Mouse (Mus musculus): ENCODE results near the gene H6pd.

Gene H6pd

GRCm38 (mm10) chr4:149933519-149934245, 75.1 kb downstream of the H6pd start:
- H3K27me3 ChIP-seq (ENCODE audit: insufficient read depth, low read length), result peaks cover 6% of the 10 kb centered on the region; the same call in 1 of the 2 replicates
- no peak overlapping the region for H3K4me3 ChIP-seq (replicated peaks; ENCODE audit: low read length)
- peaks cover 51% of the 10 kb centered on the region for H3K4me1 ChIP-seq (replicated peaks; ENCODE audit: low read depth, low read length)
- H3K9me3 ChIP-seq (ENCODE audit: low read length), result peaks cover 9% of the 10 kb centered on the region
- H3K36me3 ChIP-seq (ENCODE audit: insufficient read depth, low read length), result no peaks in the 10 kb centered on the region
- no peak for TF ChIP-seq NANOG (IDR thresholded peaks at IDR 0.05; ENCODE audit: borderline replicate concordance, low read length)
- TF ChIP-seq CTCF (conservative IDR thresholded peaks at IDR 0.05; ENCODE audit: low read length), result no peak
- TF ChIP-seq POU5F1 (IDR thresholded peaks at IDR 0.05; ENCODE audit: borderline replicate concordance, low read length), result no peak

- TF ChIP-seq NANOG (IDR thresholded peaks at IDR 0.05; ENCODE audit: borderline replicate concordance, low read length) (no peak), POU5F1 (IDR thresholded peaks at IDR 0.05; ENCODE audit: borderline replicate concordance, low read length) (no peak), CTCF (conservative IDR thresholded peaks at IDR 0.05; ENCODE audit: low read length) (no peak)
- peaks cover 6% of the 10 kb centered on the region; the same call in 1 of the 2 replicates for H3K27me3 ChIP-seq (ENCODE audit: insufficient read depth, low read length)
- H3K9me3 ChIP-seq (ENCODE audit: low read length), result peaks cover 9% of the 10 kb centered on the region
- H3K36me3 ChIP-seq (ENCODE audit: insufficient read depth, low read length), result no peaks in the 10 kb centered on the region
- H3K4me1 ChIP-seq (replicated peaks; ENCODE audit: low read depth, low read length), result peaks cover 45% of the 10 kb centered on the region
- H3K4me3 ChIP-seq (replicated peaks; ENCODE audit: low read length), result no peak overlapping the region
These were observed 75.8 kb downstream of the H6pd start for GRCm38 (mm10) chr4:149933025-149933424.

- Histone ChIP-seq H3K9me3 (ENCODE audit: low read length) (peaks cover 9% of the 10 kb centered on the region), H3K4me1 (replicated peaks; ENCODE audit: low read depth, low read length) (peaks cover 38% of the 10 kb centered on the region), H3K27me3 (ENCODE audit: insufficient read depth, low read length) (peaks cover 6% of the 10 kb centered on the region; the same call in 1 of the 2 replicates), H3K4me3 (replicated peaks; ENCODE audit: low read length) (no peak overlapping the region), H3K36me3 (ENCODE audit: insufficient read depth, low read length) (0 out of 2 replicates have a peak, but pooled peaks cover 5% of the 10 kb centered on the region)
- TF ChIP-seq CTCF (conservative IDR thresholded peaks at IDR 0.05; ENCODE audit: low read length), result no peak
- TF ChIP-seq POU5F1 (IDR thresholded peaks at IDR 0.05; ENCODE audit: borderline replicate concordance, low read length), result no peak
- TF ChIP-seq NANOG (IDR thresholded peaks at IDR 0.05; ENCODE audit: borderline replicate concordance, low read length), result no peak
These were observed 76.6 kb downstream of the H6pd start for GRCm38 (mm10) chr4:149932108-149932815.

- Histone ChIP-seq H3K4me3 (replicated peaks; ENCODE audit: low read length) (no peak overlapping the region), H3K9me3 (ENCODE audit: low read length) (peaks cover 9% of the 10 kb centered on the region), H3K27me3 (ENCODE audit: insufficient read depth, low read length) (peaks cover 5% of the 10 kb centered on the region; the same call in 1 of the 2 replicates), H3K4me1 (replicated peaks; ENCODE audit: low read depth, low read length) (peaks cover 24% of the 10 kb centered on the region), H3K36me3 (ENCODE audit: insufficient read depth, low read length) (0 out of 2 replicates have a peak, but pooled peaks cover 5% of the 10 kb centered on the region)
- TF ChIP-seq NANOG (IDR thresholded peaks at IDR 0.05; ENCODE audit: borderline replicate concordance, low read length) (no peak), CTCF (conservative IDR thresholded peaks at IDR 0.05; ENCODE audit: low read length) (no peak), POU5F1 (IDR thresholded peaks at IDR 0.05; ENCODE audit: borderline replicate concordance, low read length) (no peak)
These were observed 78.1 kb downstream of the H6pd start for GRCm38 (mm10) chr4:149930755-149931154.

Data from E14TG2a.4 (cell line).